Mouse (Mus musculus) gastrocnemius, postnatal 14 days (tissue): Measurements from ENCODE around the gene Tbck. TPM values are rescaled to one million over a fixed set of nuclear protein-coding genes. Genes with fewer than 3 reads are reported as not detected.

Experiments used
- DNase-seq: peaks from one replicate; pipeline ENCODE4 v3.0.0; 2021; ENCODE audit warnings: mixed read lengths
- intact Hi-C: fragments of 180-260 bp; cut with DNase I; formaldehyde crosslinking; loops from one replicate; pipeline ENCODE4 v1.15.1; 2025; ENCODE audit warnings: low total_unique reads
- total RNA-seq, 2 experiments: library from RNA; stranded (reverse); gene quantifications; 2 replicates each; pipeline ENCODE4 v1.2.3; 2021

Tbck gene
- total RNA-seq, 2 experiments from 2014 or later, result 9.3 to 10.2 TPM

- intact Hi-C loops, result no loop called here
- no peak for DNase-seq
Observed at GRCm38 (mm10) chr3:132887074-132887848, 203.3 kb downstream of the Tbck start.

Other genes with a start within 250 kb of the Tbck start
- not detected for gene Gimd1, start 54.3 kb upstream of the Tbck start, total RNA-seq
- 10 to 100 TPM; 62.8 to 66.4 TPM for gene Aimp1, start 226 bp downstream of the Tbck start, total RNA-seq